Mouse (Mus musculus) spleen, adult 2 months (tissue): ENCODE measurements around the gene A130010J15Rik. TPM values are rescaled to one million over a fixed set of nuclear protein-coding genes. Genes with fewer than 3 reads are reported as not detected.

Experiments used
- DNase-seq, 2 experiments: peaks; one replicate each; pipeline versions ENCODE4 v3.0.0 to v3.0.0-alpha.2; 2012 to 2021; ENCODE audit warnings: low spot score in 2 of 2, low read depth in 1 of 2
- H3K27ac ChIP-seq: fragments of 200-500 bp; 2 replicates; pipeline ENCODE4 v1.5.1; 2012; ENCODE audit warnings: low read length, inconsistent platforms; ENCODE audit not compliant: insufficient read depth
- H3K27me3 ChIP-seq: fragments of 200-500 bp; 2 replicates; pipeline ENCODE4 v1.6.1; 2012; ENCODE audit warnings: mild to moderate bottlenecking, moderate library complexity, low read length, inconsistent platforms; ENCODE audit not compliant: control insufficient read depth, insufficient read depth
- H3K36me3 ChIP-seq: fragments of 200-500 bp; 2 replicates; pipeline ENCODE4 v1.6.1; 2012; ENCODE audit warnings: mild to moderate bottlenecking, low read length, inconsistent platforms; ENCODE audit not compliant: control insufficient read depth, insufficient read depth
- H3K4me1 ChIP-seq: fragments of 200-500 bp; 2 replicates; pipeline ENCODE4 v1.6.1; 2011; ENCODE audit warnings: inconsistent platforms; ENCODE audit not compliant: control insufficient read depth, insufficient read depth, insufficient read length
- H3K4me3 ChIP-seq: fragments of 200-500 bp; 2 replicates; pipeline ENCODE4 v1.5.1; 2011; ENCODE audit warnings: mild to moderate bottlenecking, inconsistent platforms; ENCODE audit not compliant: insufficient read depth, insufficient read length; ENCODE audit errors: extremely low read depth
- CTCF ChIP-seq: fragments of 200-500 bp; IDR thresholded peaks from 2 replicates; pipeline ENCODE4 v1.5.1; 2011; ENCODE audit warnings: mild to moderate bottlenecking, inconsistent platforms; ENCODE audit not compliant: insufficient read depth, insufficient read length, insufficient replicate concordance; ENCODE audit errors: extremely low read depth
- POLR2A ChIP-seq: fragments of 200-500 bp; IDR thresholded peaks from 2 replicates; pipeline ENCODE4 v1.6.1; 2011; ENCODE audit warnings: low read depth, low read length, inconsistent platforms
- WGBS: fragments of 180-500 bp; shearing (Covaris S2); methylation state at CpG from one replicate; pipeline ENCODE4 v1.1.7; 2018; 5-methylcytosine and 5-hydroxymethylcytosine counted together
- polyA plus RNA-seq: library from polyadenylated mRNA; depleted of rRNA; stranded (reverse); fragments of >200 nt; gene quantifications from 2 replicates; pipeline ENCODE4 v1.2.3, GENCODE M21; 2012; rRNA removed

A130010J15Rik gene
- polyA plus RNA-seq: 1.8 TPM in 2 replicates

DNA sequence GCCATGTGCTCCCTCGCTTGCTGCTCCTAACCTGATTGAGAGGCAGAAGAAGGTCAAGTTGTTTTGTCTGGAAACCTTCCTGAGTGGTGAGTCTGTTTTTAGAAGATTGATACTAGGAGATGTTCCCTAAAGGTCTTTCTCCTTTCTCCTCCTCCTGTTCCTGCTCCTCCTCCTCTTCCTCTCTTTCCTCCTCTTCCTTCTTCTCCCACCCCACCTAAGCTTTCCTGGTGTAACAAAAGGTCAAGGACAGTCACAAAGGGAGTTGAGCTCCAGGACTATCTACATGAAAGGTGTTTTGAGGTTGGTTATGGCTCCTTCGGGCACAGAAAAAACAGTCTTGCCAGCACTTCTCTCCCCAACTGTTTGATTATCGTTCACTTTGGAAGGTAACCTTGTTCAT is at the start of gene A130010J15Rik:
Gene A130010J15Rik, plus strand, starts transcription at position 301 of the 400 bp plus-strand sequence.
- DNase-seq: no peak
- Histone ChIP-seq H3K27ac (no peak within 1 kb of the TSS), H3K4me1 (peaks cover 9% of the 10 kb centered on the region), H3K36me3 (no peaks in the 10 kb centered on the region), H3K4me3 (no peak within 1 kb of the TSS), H3K27me3 (no peaks in the 10 kb centered on the region)
- WGBS: 88% methylated on average over 3 of the region's 3 CpGs
- TF ChIP-seq POLR2A (no peak), CTCF (no peak)

DNA sequence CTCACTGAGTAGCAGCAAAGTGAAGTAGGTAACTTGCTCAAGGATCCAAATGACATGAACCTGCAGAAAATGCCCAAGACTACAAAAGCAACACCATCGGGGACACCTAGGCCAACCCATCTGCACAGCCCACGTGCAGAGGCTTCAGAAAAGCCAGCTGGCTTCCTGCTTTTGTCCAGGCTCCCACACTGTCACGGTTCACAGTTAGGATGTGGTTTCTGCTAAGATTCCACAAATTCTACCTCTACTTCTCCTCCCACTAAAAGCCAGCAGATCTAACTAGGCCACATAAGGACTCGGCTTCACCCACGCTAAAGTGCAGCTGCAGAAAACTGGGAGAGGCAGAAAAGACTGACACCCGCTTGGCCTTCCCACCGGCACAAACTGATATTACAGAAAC is 45.1 kb upstream of the A130010J15Rik start:
- H3K4me1 ChIP-seq: no peaks in the 10 kb centered on the region
- no peak overlapping the region for H3K4me3 ChIP-seq
- DNase-seq: no peak
- peaks cover 56% of the 10 kb centered on the region for H3K36me3 ChIP-seq
- H3K27me3 ChIP-seq: no peaks in the 10 kb centered on the region
- 48% methylated on average over 7 of the region's 7 CpGs for WGBS
- TF ChIP-seq POLR2A: no peak
- no peak for TF ChIP-seq CTCF
- no peak overlapping the region for H3K27ac ChIP-seq

DNA sequence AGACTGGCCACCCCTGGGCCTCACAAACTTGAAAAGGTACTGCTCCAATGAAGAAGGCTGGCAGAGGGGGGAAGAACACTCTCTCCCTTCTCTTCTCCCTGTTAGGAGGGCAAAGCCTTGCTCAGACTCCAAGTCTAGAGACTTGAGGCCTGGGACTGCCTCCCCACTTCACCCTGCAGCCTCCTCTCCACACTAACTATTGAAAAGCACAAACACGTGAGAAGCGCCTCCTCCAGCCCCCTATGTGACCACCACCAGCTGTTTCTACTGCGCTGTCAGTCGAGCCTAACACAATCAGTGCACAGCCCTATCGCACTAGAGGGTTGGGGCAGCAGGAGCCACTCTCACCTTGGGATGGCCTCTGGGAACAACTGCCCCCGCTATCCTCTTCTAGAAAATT is 44.6 kb upstream of the A130010J15Rik start:
- Histone ChIP-seq H3K4me3 (no peak overlapping the region), H3K36me3 (peaks cover 54% of the 10 kb centered on the region), H3K4me1 (no peaks in the 10 kb centered on the region; the same call in 1 of the 2 replicates), H3K27me3 (no peaks in the 10 kb centered on the region), H3K27ac (no peak overlapping the region)
- TF ChIP-seq POLR2A (no peak), CTCF (no peak)
- no peak for DNase-seq
- WGBS: 87% methylated on average over 6 of the region's 6 CpGs

DNA sequence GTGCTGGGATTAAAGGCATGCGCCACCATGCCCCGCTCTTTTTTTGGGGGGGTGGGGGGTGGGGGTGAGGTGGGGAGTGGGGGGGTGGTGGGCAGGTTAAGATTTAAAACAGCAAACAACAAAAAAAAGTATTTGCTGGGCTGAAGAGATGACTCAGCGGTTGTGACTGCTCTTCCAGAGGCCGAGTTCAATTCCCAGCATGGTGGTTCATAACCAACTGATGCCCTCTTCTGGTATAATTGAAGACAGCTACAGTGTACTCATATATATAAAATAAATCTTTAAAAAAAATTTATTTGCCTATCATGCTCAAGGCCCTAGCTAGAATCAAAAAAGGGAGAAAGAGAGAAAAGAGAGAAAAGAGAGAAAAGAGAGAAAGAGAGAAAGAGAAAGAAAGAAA is 42.0 kb upstream of the A130010J15Rik start:
- Histone ChIP-seq H3K4me3 (no peak overlapping the region), H3K27me3 (no peaks in the 10 kb centered on the region), H3K27ac (no peak overlapping the region), H3K4me1 (peaks cover 2% of the 10 kb centered on the region; the same call in 1 of the 2 replicates), H3K36me3 (peaks cover 36% of the 10 kb centered on the region)
- WGBS: 73% methylated on average over 4 of the region's 4 CpGs
- TF ChIP-seq CTCF (no peak), POLR2A (no peak)
- DNase-seq: no peak

DNA sequence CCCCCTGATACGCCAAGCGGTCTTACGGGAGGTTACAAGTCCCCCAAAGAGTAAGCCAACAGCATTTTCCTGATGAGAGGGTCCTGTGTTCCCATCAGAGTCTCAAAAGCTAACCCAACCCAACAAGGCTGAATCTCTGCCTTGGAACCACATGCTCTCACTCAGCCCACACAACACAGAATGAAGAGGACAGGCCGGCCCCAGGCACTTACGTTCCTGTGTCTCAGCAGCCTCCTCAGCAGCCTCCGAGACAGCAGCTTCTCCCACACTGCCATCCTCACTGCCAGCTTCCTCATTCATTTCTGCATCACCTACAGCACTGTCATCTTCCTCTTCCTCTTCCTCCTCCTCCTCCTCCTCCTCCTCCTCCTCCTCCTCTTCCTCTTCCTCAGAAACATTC is 39.8 kb upstream of the A130010J15Rik start:
- H3K27ac ChIP-seq: no peak overlapping the region
- no peaks in the 10 kb centered on the region for H3K27me3 ChIP-seq
- no peak overlapping the region for H3K4me3 ChIP-seq
- H3K4me1 ChIP-seq: peaks cover 2% of the 10 kb centered on the region; the same call in 1 of the 2 replicates
- DNase-seq: no peak
- WGBS: 88% methylated on average over 6 of the region's 6 CpGs
- TF ChIP-seq CTCF (no peak), POLR2A (no peak)
- H3K36me3 ChIP-seq: peaks cover 19% of the 10 kb centered on the region

DNA sequence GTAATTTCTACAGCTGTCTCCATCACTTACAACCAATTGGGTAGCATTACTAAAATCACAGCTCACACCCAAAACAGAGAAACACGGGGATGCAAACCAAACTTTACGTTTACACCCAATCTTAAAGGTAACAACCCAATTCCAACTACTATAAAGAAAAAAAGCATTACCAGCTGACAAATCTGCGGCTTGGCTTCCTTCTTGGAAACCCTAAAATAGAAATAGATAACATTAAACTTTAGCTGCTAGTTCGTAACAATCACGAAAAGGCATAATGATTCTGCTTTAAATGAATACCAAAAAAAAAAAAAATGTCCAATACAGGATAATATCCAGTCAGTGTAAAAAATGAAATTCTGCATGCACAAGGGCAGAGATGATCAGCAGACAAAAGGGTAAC is 38.5 kb upstream of the A130010J15Rik start:
- TF ChIP-seq POLR2A (no peak), CTCF (no peak)
- 8% methylated on average over 5 of the region's 5 CpGs for WGBS
- Histone ChIP-seq H3K36me3 (peaks cover 12% of the 10 kb centered on the region), H3K27ac (no peak overlapping the region), H3K4me1 (peaks cover 2% of the 10 kb centered on the region; the same call in 1 of the 2 replicates), H3K27me3 (no peaks in the 10 kb centered on the region), H3K4me3 (peak overlapping the region; percentile 70)
- DNase-seq: no peak

DNA sequence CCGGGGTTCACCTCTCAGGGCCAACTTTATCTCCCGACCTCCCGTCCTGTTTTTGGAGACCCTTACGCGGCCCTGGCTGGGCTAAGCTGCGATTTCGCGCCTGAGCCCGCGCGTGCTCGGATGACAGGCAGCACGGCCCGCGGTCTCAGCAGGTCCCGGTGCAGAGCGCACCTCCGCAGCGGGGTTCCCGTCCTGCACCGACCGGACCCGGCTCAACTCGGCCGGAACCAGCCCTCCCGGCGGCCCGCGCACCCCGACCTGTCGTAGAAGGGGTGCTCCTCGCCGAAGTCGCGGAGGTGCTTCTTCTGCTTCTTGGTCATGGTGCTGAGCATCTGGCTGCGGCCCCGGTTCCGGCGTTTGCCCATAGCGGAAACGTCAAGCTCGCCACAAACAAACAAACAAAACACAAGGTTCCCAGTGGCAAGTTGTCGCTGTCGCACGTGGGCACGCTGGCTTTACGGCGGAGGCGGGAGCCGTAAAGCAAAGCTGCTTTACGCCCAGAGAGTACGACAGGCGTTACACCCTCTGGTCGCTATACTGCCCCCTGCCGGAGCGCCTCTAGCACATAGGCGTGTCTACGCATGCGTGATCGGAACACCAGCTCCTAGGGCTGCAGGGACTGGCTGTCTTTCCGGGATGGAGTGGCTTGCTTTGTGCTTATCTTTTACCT is 37.9 kb upstream of the A130010J15Rik start, which contains the start of gene Diexf:
Gene Diexf, minus strand, starts transcription at position 487 of the 670 bp plus-strand sequence.
- H3K36me3 ChIP-seq: peaks cover 10% of the 10 kb centered on the region
- H3K4me3 ChIP-seq: peak within 1 kb of the TSS; percentile 70
- peaks cover 2% of the 10 kb centered on the region; the same call in 1 of the 2 replicates for H3K4me1 ChIP-seq
- H3K27ac ChIP-seq: peak within 1 kb of the TSS; percentile 31; the same call in 1 of the 2 replicates
- WGBS: under 1% methylated on average over 61 of the region's 61 CpGs
- peak; percentile 93 to 97 for DNase-seq
- peak; percentile 93 for TF ChIP-seq CTCF
- no peak; the same call in 1 of the 2 replicates for TF ChIP-seq POLR2A
- no peaks in the 10 kb centered on the region for H3K27me3 ChIP-seq
